Mouse (Mus musculus): ENCODE results near the gene Zfp300.

The Zfp300 gene

GRCm38 (mm10) chrX:21088983-21089866 lies at the start of gene Zfp300:
Zfp300 (minus strand) TSS chrX:21089527.
- peak; percentile 85 for DNase-seq (ENCODE audit: low read depth, low spot score)

- no peak for DNase-seq (ENCODE audit: low read depth, low spot score)
Observed at GRCm38 (mm10) chrX:21115520-21115919, 26.2 kb upstream of the Zfp300 start, which contains the start of gene Ssxa1. Ssxa1 (plus strand) TSS chrX:21115820.

DNA sequence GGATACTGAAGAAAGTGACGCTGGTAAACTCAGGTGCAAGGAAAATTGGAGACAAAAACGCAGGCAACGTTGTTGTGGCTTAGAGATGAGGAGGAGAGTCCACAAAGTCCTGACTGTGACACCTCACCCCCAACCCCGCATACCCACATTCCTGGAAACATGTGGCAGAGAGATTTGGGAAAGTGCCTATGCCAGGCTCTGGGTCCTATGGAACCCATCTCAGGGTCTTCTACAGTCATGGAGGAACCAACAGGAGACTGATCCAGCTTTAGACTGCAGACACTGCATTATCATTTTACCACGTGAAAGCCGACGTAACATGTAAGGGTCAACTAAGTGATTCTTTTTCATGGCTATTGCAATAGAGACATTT lies 526 bp upstream of the Zfp300 start:
- no peak for DNase-seq (ENCODE audit: low read depth, low spot score)

DNA sequence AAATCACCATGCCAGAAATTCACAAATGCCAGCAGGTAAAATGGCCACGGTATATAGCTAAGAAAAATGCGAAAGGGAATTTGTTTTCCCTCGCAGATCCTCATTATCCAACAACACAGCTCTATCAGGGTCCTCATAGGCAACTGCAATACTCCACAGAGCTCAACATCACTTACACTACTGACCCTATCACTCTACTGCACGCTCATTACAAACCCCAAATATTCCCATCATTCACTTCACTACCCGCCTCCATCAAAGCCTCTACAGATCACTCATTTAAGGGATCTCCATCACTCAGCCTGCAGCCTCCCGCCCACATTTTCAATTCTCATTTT lies 713 bp downstream of the Zfp300 start:
- no peak for DNase-seq (ENCODE audit: low read depth, low spot score)

DNA sequence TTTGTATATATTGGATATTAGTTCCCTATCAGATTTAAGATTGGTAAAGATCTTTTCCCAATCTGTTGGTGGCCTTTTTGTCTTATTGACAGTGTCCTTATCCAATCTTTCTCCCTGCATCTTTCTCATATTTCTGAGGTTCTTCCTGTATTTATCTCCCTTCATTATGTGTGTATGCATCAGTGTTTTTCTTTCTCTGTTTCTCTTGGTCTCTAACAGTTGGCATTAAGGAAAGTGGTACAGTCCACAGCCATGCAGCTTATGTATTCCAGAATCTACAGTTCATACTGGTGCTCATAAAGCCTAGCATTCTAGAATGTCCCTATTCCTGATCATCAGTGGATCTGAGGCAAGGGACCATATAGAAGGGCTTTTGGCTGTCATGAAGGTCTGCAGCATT lies 21.2 kb downstream of the Zfp300 start, which contains the start of gene Spaca5:
Spaca5 (plus strand) TSS at position 301 of the 400 bp plus-strand sequence.
- DNase-seq (ENCODE audit: low read depth, low spot score) = no peak

- DNase-seq (ENCODE audit: low read depth, low spot score) = no peak
Observed at GRCm38 (mm10) chrX:21062544-21062890, 26.8 kb downstream of the Zfp300 start.

- DNase-seq (ENCODE audit: low read depth, low spot score) = peak; percentile 89
Observed at GRCm38 (mm10) chrX:21061866-21062543, 27.3 kb downstream of the Zfp300 start, which contains the start of gene Zfp182. Zfp182 (minus strand) TSS chrX:21062316.

DNA sequence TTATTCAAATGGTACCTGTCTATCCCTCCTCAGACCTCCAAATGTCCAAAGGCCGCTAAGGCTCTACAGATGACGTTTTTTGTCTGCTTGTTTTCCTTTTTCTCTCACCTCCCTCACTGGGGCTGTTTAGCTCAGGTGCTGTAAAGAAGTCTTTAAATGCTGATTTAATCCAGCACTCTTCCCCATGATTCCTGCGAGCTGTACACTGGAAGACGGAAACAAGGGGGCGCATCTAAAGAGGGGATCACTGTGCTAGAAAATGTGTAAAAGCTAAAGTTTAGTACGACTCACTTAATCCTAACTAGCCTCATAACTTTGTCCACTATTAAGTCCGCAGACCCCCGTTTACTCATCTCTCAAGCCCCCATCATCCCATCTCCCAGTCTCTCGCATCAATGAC lies 27.9 kb downstream of the Zfp300 start:
- DNase-seq (ENCODE audit: low read depth, low spot score) = no peak
